8 mouse cellular contexts compared by ENCODE assay signal in genomic region chr2:6463772-6464661, GRCm38 (mm10).
A peak's percentile ranks its signal among the peaks of the same experiment; 100 is the strongest.
DNase-seq lines count a peak whose midpoint lies in the region; ATAC-seq and TF ChIP-seq lines count a peak whose summit lies in the region.

No protein-coding gene starts in this region.

- H3K9me3 ChIP-seq in liver, postnatal 0 days (ENCODE audit: low read length): no peaks in the 10 kb centered on the region
- H3K9me3 ChIP-seq in liver, embryonic 12.5 days (replicated peaks): no peaks in the 10 kb centered on the region
- 0 out of 2 replicates have a peak, but pooled peaks cover 8% of the 10 kb centered on the region for H3K9me3 ChIP-seq in heart, embryonic 13.5 days
- no peaks in the 10 kb centered on the region for H3K9me3 ChIP-seq in neural tube, embryonic 14.5 days (ENCODE audit: control insufficient read depth, low read length)

- TF ChIP-seq CTCF in liver, postnatal 0 days (IDR thresholded peaks at IDR 0.05; ENCODE audit: low read depth): no peak

- TF ChIP-seq EP300 in liver, postnatal 0 days (IDR thresholded peaks at IDR 0.05; ENCODE audit: low read depth): no peak

- no peaks in the 10 kb centered on the region for H3K36me3 ChIP-seq in liver, postnatal 0 days (replicated peaks; ENCODE audit: insufficient read depth, low read length)
- H3K36me3 ChIP-seq in liver, embryonic 12.5 days: no peaks in the 10 kb centered on the region
- no peaks in the 10 kb centered on the region for H3K36me3 ChIP-seq in heart, embryonic 13.5 days
- no peaks in the 10 kb centered on the region for H3K36me3 ChIP-seq in neural tube, embryonic 14.5 days (ENCODE audit: control insufficient read depth, insufficient read depth, low read length)

- no peak overlapping the region for H3K4me3 ChIP-seq in liver, postnatal 0 days (ENCODE audit: low read depth, low read length)
- no peak overlapping the region for H3K4me3 ChIP-seq in liver, embryonic 12.5 days
- peak overlapping the region; percentile 13; the same call in 1 of the 2 replicates for H3K4me3 ChIP-seq in heart, embryonic 13.5 days
- H3K4me3 ChIP-seq in neural tube, embryonic 14.5 days (ENCODE audit: low read depth, low read length): no peak overlapping the region

- intact Hi-C loops in left cerebral cortex, postnatal 36 days (cut with DNase I): no loop called here

- no peaks in the 10 kb centered on the region for H3K4me1 ChIP-seq in liver, postnatal 0 days (ENCODE audit: insufficient read depth)
- 0 out of 2 replicates have a peak, but pooled peaks cover 8% of the 10 kb centered on the region for H3K4me1 ChIP-seq in liver, embryonic 12.5 days
- H3K4me1 ChIP-seq in heart, embryonic 13.5 days: peaks cover 32% of the 10 kb centered on the region
- peaks cover 11% of the 10 kb centered on the region for H3K4me1 ChIP-seq in neural tube, embryonic 14.5 days (ENCODE audit: control insufficient read depth, insufficient read depth, low read length)

- no peak for DNase-seq in liver, postnatal 0 days
- DNase-seq in kidney, postnatal 10 days: peak; percentile 72
- DNase-seq in left cerebral cortex, postnatal 36 days (ENCODE audit: low spot score in 2 of 2): no peak
- no peak for DNase-seq in frontal cortex, postnatal 14 days (ENCODE audit: low spot score in 2 of 2)
- DNase-seq in B cell, adult 2 months: no peak

- H3K27ac ChIP-seq in liver, postnatal 0 days (ENCODE audit: low read depth): peak overlapping the region; percentile 65; the same call in 1 of the 2 replicates
- H3K27ac ChIP-seq in liver, embryonic 12.5 days: no peak overlapping the region
- H3K27ac ChIP-seq in heart, embryonic 13.5 days (replicated peaks): peak overlapping the region; percentile 88
- peak overlapping the region; percentile 29; the same call in 1 of the 2 replicates for H3K27ac ChIP-seq in neural tube, embryonic 14.5 days (ENCODE audit: low read depth, low read length)

- H3K27me3 ChIP-seq in liver, postnatal 0 days (ENCODE audit: insufficient read depth, low read length): no peaks in the 10 kb centered on the region
- H3K27me3 ChIP-seq in liver, embryonic 12.5 days (replicated peaks): no peaks in the 10 kb centered on the region
- no peaks in the 10 kb centered on the region for H3K27me3 ChIP-seq in heart, embryonic 13.5 days (replicated peaks)
- H3K27me3 ChIP-seq in neural tube, embryonic 14.5 days (ENCODE audit: control insufficient read depth, insufficient read depth, low read length): no peaks in the 10 kb centered on the region

- H3K4me2 ChIP-seq in liver, postnatal 0 days (ENCODE audit: low read depth, low read length): no peak overlapping the region
- no peak overlapping the region for H3K4me2 ChIP-seq in liver, embryonic 12.5 days
- peak overlapping the region; percentile 57 for H3K4me2 ChIP-seq in heart, embryonic 13.5 days
- H3K4me2 ChIP-seq in neural tube, embryonic 14.5 days (ENCODE audit: low read depth, low read length): no peak overlapping the region

- H3K9ac ChIP-seq in liver, postnatal 0 days (replicated peaks): no peak overlapping the region
- no peak overlapping the region for H3K9ac ChIP-seq in liver, embryonic 12.5 days
- no peak overlapping the region for H3K9ac ChIP-seq in heart, embryonic 13.5 days
- H3K9ac ChIP-seq in neural tube, embryonic 14.5 days (replicated peaks; ENCODE audit: low read depth, low read length): no peak overlapping the region

- ATAC-seq in liver, postnatal 0 days: peak; percentile 47; the same call in 1 of the 2 replicates
- ATAC-seq in liver, embryonic 12.5 days: no peak
- 0 out of 2 replicates have a peak, but pooled peaks have one; percentile 58 for ATAC-seq in heart, embryonic 13.5 days (ENCODE audit: extremely low read depth, insufficient number of reproducible peaks, low FRiP score, low TSS enrichment)
- peak; percentile 64 for ATAC-seq in neural tube, embryonic 14.5 days (ENCODE audit: low read depth)

- WGBS in liver, postnatal 0 days (ENCODE audit: insufficient replicate concordance): 58% methylated on average over 10 of the region's 10 CpGs
- 53% methylated on average over 10 of the region's 10 CpGs for WGBS in liver, embryonic 12.5 days (ENCODE audit: insufficient replicate concordance)
- 18% methylated on average over 10 of the region's 10 CpGs for WGBS in heart, embryonic 13.5 days
- 45% methylated on average over 10 of the region's 10 CpGs for WGBS in neural tube, embryonic 14.5 days
